Mouse (Mus musculus) testis, adult 2 months (tissue): ENCODE data around the gene Tent4b.

Experiments
- CTCF ChIP-seq: fragments of 200-500 bp; IDR thresholded peaks from 2 replicates; pipeline ENCODE4 v1.5.1; 2012; ENCODE audit warnings: low read depth, mild to moderate bottlenecking, inconsistent platforms, low read length, moderate library complexity; ENCODE audit not compliant: control insufficient read depth, insufficient read depth, insufficient replicate concordance
- POLR2A ChIP-seq: fragments of 200-500 bp; IDR thresholded peaks from 2 replicates; pipeline ENCODE4 v1.6.1; 2012; ENCODE audit warnings: low read depth, mild to moderate bottlenecking, inconsistent platforms, low read length, moderate library complexity; ENCODE audit not compliant: control insufficient read depth

- no peak for TF ChIP-seq POLR2A
- no peak for TF ChIP-seq CTCF
These were observed 38.6 kb upstream of the Tent4b start for GRCm38 (mm10) chr8:88160237-88160995.
